Mouse (Mus musculus): ENCODE results near the gene Fat3.
A peak's percentile ranks its signal among the peaks of the same experiment; 100 is the strongest.

Fat3 gene

GRCm38 (mm10) chr9:16028394-16028911 lies 472.6 kb downstream of the Fat3 start:
- DNase-seq (ENCODE audit: low read depth, low spot score), result no peak

GRCm38 (mm10) chr9:16026054-16026453 lies 475.0 kb downstream of the Fat3 start:
- no peak for DNase-seq (ENCODE audit: low read depth, low spot score)

GRCm38 (mm10) chr9:16024706-16025105 lies 476.4 kb downstream of the Fat3 start:
- DNase-seq (ENCODE audit: low read depth, low spot score), result no peak

GRCm38 (mm10) chr9:16014115-16014514 lies 487.0 kb downstream of the Fat3 start:
- DNase-seq (ENCODE audit: low read depth, low spot score), result peak; percentile 80

GRCm38 (mm10) chr9:16011382-16011781 lies 489.7 kb downstream of the Fat3 start:
- DNase-seq (ENCODE audit: low read depth, low spot score), result no peak

- DNase-seq (ENCODE audit: low read depth, low spot score), result no peak
These were observed 493.6 kb downstream of the Fat3 start for GRCm38 (mm10) chr9:16007516-16007915.

- no peak for DNase-seq (ENCODE audit: low read depth, low spot score)
These were observed 498.1 kb downstream of the Fat3 start for GRCm38 (mm10) chr9:16002991-16003390.

GRCm38 (mm10) chr9:15994762-15995161 lies 506.3 kb downstream of the Fat3 start:
- no peak for DNase-seq (ENCODE audit: low read depth, low spot score)

GRCm38 (mm10) chr9:15994177-15994576 lies 506.9 kb downstream of the Fat3 start:
- DNase-seq (ENCODE audit: low read depth, low spot score), result no peak

GRCm38 (mm10) chr9:15992158-15992846 lies 508.8 kb downstream of the Fat3 start:
- DNase-seq (ENCODE audit: low read depth, low spot score), result no peak

GRCm38 (mm10) chr9:15978317-15978716 lies 522.8 kb downstream of the Fat3 start:
- DNase-seq (ENCODE audit: low read depth, low spot score), result no peak

GRCm38 (mm10) chr9:15976959-15977663 lies 524.0 kb downstream of the Fat3 start:
- no peak for DNase-seq (ENCODE audit: low read depth, low spot score)

GRCm38 (mm10) chr9:15975999-15976398 lies 525.1 kb downstream of the Fat3 start:
- DNase-seq (ENCODE audit: low read depth, low spot score), result no peak

GRCm38 (mm10) chr9:15972201-15972600 lies 528.9 kb downstream of the Fat3 start:
- no peak for DNase-seq (ENCODE audit: low read depth, low spot score)

- DNase-seq (ENCODE audit: low read depth, low spot score), result no peak
These were observed 529.7 kb downstream of the Fat3 start for GRCm38 (mm10) chr9:15971393-15971792.

- DNase-seq (ENCODE audit: low read depth, low spot score), result no peak
These were observed 536.9 kb downstream of the Fat3 start for GRCm38 (mm10) chr9:15964198-15964597.

- DNase-seq (ENCODE audit: low read depth, low spot score), result no peak
These were observed 538.2 kb downstream of the Fat3 start for GRCm38 (mm10) chr9:15962886-15963285.

- DNase-seq (ENCODE audit: low read depth, low spot score), result no peak
These were observed 542.8 kb downstream of the Fat3 start for GRCm38 (mm10) chr9:15958224-15958787.

- DNase-seq (ENCODE audit: low read depth, low spot score), result no peak
These were observed 543.3 kb downstream of the Fat3 start for GRCm38 (mm10) chr9:15957816-15958215.

- DNase-seq (ENCODE audit: low read depth, low spot score), result no peak
These were observed 545.8 kb downstream of the Fat3 start for GRCm38 (mm10) chr9:15955147-15955782.

GRCm38 (mm10) chr9:15954338-15954704 lies 546.8 kb downstream of the Fat3 start:
- DNase-seq (ENCODE audit: low read depth, low spot score), result no peak
